Mouse (Mus musculus) forebrain, embryonic 10.5 days (tissue): Measurements from ENCODE around the gene Myo5c. TPM values are rescaled to one million over a fixed set of nuclear protein-coding genes. Genes with fewer than 3 reads are reported as not detected.

Source experiments
- DNase-seq: peaks from one replicate; pipeline ENCODE4 v3.0.0-alpha.2; 2017; ENCODE audit warnings: low spot score; ENCODE audit errors: extremely low spot score
- H3K27ac ChIP-seq: fragments of 300-500 bp; sonication (generic); 2 replicates; pipeline ENCODE4 v1.5.1; 2016; ENCODE audit warnings: mild to moderate bottlenecking
- H3K27me3 ChIP-seq: fragments of 300-500 bp; sonication (generic); 2 replicates; pipeline ENCODE4 v1.6.1; 2016; ENCODE audit warnings: mild to moderate bottlenecking; ENCODE audit not compliant: poor library complexity, severe bottlenecking
- H3K36me3 ChIP-seq: fragments of 300-500 bp; sonication (generic); replicated peaks from 2 replicates; pipeline ENCODE4 v1.6.1; 2016; ENCODE audit warnings: mild to moderate bottlenecking, moderate library complexity
- H3K4me1 ChIP-seq: fragments of 300-500 bp; sonication (generic); 2 replicates; pipeline ENCODE4 v1.6.1; 2016
- H3K4me3 ChIP-seq: fragments of 300-500 bp; sonication (generic); 2 replicates; pipeline ENCODE4 v1.5.1; 2016; ENCODE audit warnings: mild to moderate bottlenecking, moderate library complexity
- H3K9me3 ChIP-seq: fragments of 300-500 bp; sonication (generic); 2 replicates; pipeline ENCODE4 v1.6.1; 2016; ENCODE audit warnings: mild to moderate bottlenecking, moderate library complexity
- WGBS: fragments of 180-500 bp; shearing (Covaris S2); methylation state at CpG from one replicate; pipeline ENCODE4 v1.1.7; 2016; 5-methylcytosine and 5-hydroxymethylcytosine counted together
- polyA plus RNA-seq: library from polyadenylated mRNA; unstranded; fragments of >200 nt; fragmentation: Nextera tagmentation; extraction: Ambion mirVana; gene quantifications from 2 replicates; pipeline ENCODE4 v1.2.1, GENCODE M21; 2016

Gene Myo5c
- polyA plus RNA-seq, 1 experiment from 2014 or later, result 0.61 TPM

- WGBS, result 79% methylated on average over 3 of the region's 3 CpGs
- no peak for DNase-seq
- Histone ChIP-seq H3K4me3 (no peak overlapping the region), H3K9me3 (no peaks in the 10 kb centered on the region), H3K36me3 (0 out of 2 replicates have a peak, but pooled peaks cover 3% of the 10 kb centered on the region), H3K4me1 (peaks cover 17% of the 10 kb centered on the region), H3K27me3 (no peaks in the 10 kb centered on the region), H3K27ac (no peak overlapping the region)
These were observed 87.5 kb downstream of the Myo5c start for GRCm38 (mm10) chr9:75319365-75319764.

GRCm38 (mm10) chr9:75322099-75322885, 90.5 kb downstream of the Myo5c start:
- WGBS, result 87% methylated on average over 13 of the region's 13 CpGs
- no peak overlapping the region for H3K27ac ChIP-seq
- no peak for DNase-seq
- H3K4me1 ChIP-seq, result no peaks in the 10 kb centered on the region
- no peak overlapping the region for H3K4me3 ChIP-seq
- H3K36me3 ChIP-seq, result peaks cover 20% of the 10 kb centered on the region
- H3K9me3 ChIP-seq, result no peaks in the 10 kb centered on the region
- no peaks in the 10 kb centered on the region for H3K27me3 ChIP-seq

GRCm38 (mm10) chr9:75328047-75328446, 96.2 kb downstream of the Myo5c start:
- WGBS, result 92% methylated on average over 3 of the region's 3 CpGs
- Histone ChIP-seq H3K36me3 (peaks cover 54% of the 10 kb centered on the region), H3K4me1 (no peaks in the 10 kb centered on the region), H3K27me3 (no peaks in the 10 kb centered on the region), H3K9me3 (no peaks in the 10 kb centered on the region), H3K4me3 (no peak overlapping the region), H3K27ac (no peak overlapping the region)
- DNase-seq, result no peak

- no peak overlapping the region for H3K4me3 ChIP-seq
- no peak for DNase-seq
- no peak overlapping the region for H3K27ac ChIP-seq
- H3K4me1 ChIP-seq, result no peaks in the 10 kb centered on the region
- no peaks in the 10 kb centered on the region for H3K27me3 ChIP-seq
- H3K36me3 ChIP-seq, result peaks cover 70% of the 10 kb centered on the region
- no peaks in the 10 kb centered on the region for H3K9me3 ChIP-seq
- WGBS, result 92% methylated on average over 8 of the region's 8 CpGs
These were observed 99.0 kb downstream of the Myo5c start for GRCm38 (mm10) chr9:75330821-75331220.

- H3K27me3 ChIP-seq, result no peaks in the 10 kb centered on the region
- peaks cover 87% of the 10 kb centered on the region for H3K36me3 ChIP-seq
- 82% methylated on average over 4 of the region's 4 CpGs for WGBS
- no peaks in the 10 kb centered on the region for H3K4me1 ChIP-seq
- no peak overlapping the region for H3K4me3 ChIP-seq
- no peak overlapping the region for H3K27ac ChIP-seq
- H3K9me3 ChIP-seq, result no peaks in the 10 kb centered on the region
- DNase-seq, result no peak
These were observed 102.6 kb downstream of the Myo5c start for GRCm38 (mm10) chr9:75334440-75334839.

- Histone ChIP-seq H3K4me3 (no peak overlapping the region), H3K9me3 (no peaks in the 10 kb centered on the region), H3K36me3 (peaks cover 81% of the 10 kb centered on the region), H3K4me1 (no peaks in the 10 kb centered on the region), H3K27ac (no peak overlapping the region), H3K27me3 (no peaks in the 10 kb centered on the region)
- no peak for DNase-seq
- WGBS, result 96% methylated on average over 6 of the region's 6 CpGs
These were observed 106.2 kb downstream of the Myo5c start for GRCm38 (mm10) chr9:75338016-75338415.

- Histone ChIP-seq H3K4me3 (no peak overlapping the region), H3K4me1 (no peaks in the 10 kb centered on the region), H3K27me3 (no peaks in the 10 kb centered on the region), H3K9me3 (no peaks in the 10 kb centered on the region), H3K27ac (no peak overlapping the region), H3K36me3 (peaks cover 65% of the 10 kb centered on the region)
- 89% methylated on average over 4 of the region's 4 CpGs for WGBS
- no peak for DNase-seq
These were observed 110.6 kb downstream of the Myo5c start for GRCm38 (mm10) chr9:75342433-75342832.

- Histone ChIP-seq H3K27me3 (no peaks in the 10 kb centered on the region), H3K36me3 (peaks cover 36% of the 10 kb centered on the region), H3K4me3 (no peak within 1 kb of the TSS), H3K9me3 (no peaks in the 10 kb centered on the region), H3K27ac (no peak within 1 kb of the TSS), H3K4me1 (0 out of 2 replicates have a peak, but pooled peaks cover 6% of the 10 kb centered on the region)
- 91% methylated on average over 5 of the region's 5 CpGs for WGBS
- no peak for DNase-seq
These were observed 115.6 kb downstream of the Myo5c start, which contains the start of gene Bcl2l10 for GRCm38 (mm10) chr9:75347458-75347857. Gene Bcl2l10 (plus strand): TSS chr9:75347758.

GRCm38 (mm10) chr9:75348066-75348465, 116.2 kb downstream of the Myo5c start:
- Histone ChIP-seq H3K27ac (no peak overlapping the region), H3K4me3 (no peak overlapping the region), H3K27me3 (no peaks in the 10 kb centered on the region), H3K9me3 (no peaks in the 10 kb centered on the region), H3K36me3 (peaks cover 30% of the 10 kb centered on the region), H3K4me1 (0 out of 2 replicates have a peak, but pooled peaks cover 6% of the 10 kb centered on the region)
- no peak for DNase-seq
- 93% methylated on average over 17 of the region's 17 CpGs for WGBS

- no peak overlapping the region for H3K27ac ChIP-seq
- 42% methylated on average over 3 of the region's 3 CpGs for WGBS
- no peaks in the 10 kb centered on the region for H3K27me3 ChIP-seq
These were observed 116.8 kb downstream of the Myo5c start for GRCm38 (mm10) chr9:75348641-75349040.

GRCm38 (mm10) chr9:75353094-75353493, 121.3 kb downstream of the Myo5c start:
- no peak for DNase-seq
- Histone ChIP-seq H3K27ac (no peak overlapping the region), H3K4me1 (0 out of 2 replicates have a peak, but pooled peaks cover 6% of the 10 kb centered on the region), H3K36me3 (no peaks in the 10 kb centered on the region), H3K9me3 (no peaks in the 10 kb centered on the region), H3K4me3 (no peak overlapping the region), H3K27me3 (no peaks in the 10 kb centered on the region)
- 77% methylated on average over 8 of the region's 8 CpGs for WGBS

More at GRCm38 (mm10) chr9:75348641-75349040, 116.8 kb downstream of the Myo5c start:
- H3K4me1 ChIP-seq, result 0 out of 2 replicates have a peak, but pooled peaks cover 6% of the 10 kb centered on the region
- no peaks in the 10 kb centered on the region for H3K9me3 ChIP-seq
- no peak for DNase-seq
- H3K4me3 ChIP-seq, result no peak overlapping the region
- H3K36me3 ChIP-seq, result peaks cover 25% of the 10 kb centered on the region
